Mouse (Mus musculus) CD8-positive naive resting alpha-beta T cell, adult 57 days (primary cell): ENCODE data around the gene Nim1k. TPM values are rescaled to one million over a fixed set of nuclear protein-coding genes. Genes with fewer than 3 reads are reported as not detected.

Experiments used
- total RNA-seq: library from RNA; stranded (reverse); gene quantifications from one replicate; pipeline ENCODE4 v1.2.4, GENCODE M21; 2023

Gene Nim1k
- total RNA-seq: 0.77 TPM

GRCm38 (mm10) chr13:119755681-119756471 is at the start of gene Nim1k:
Nim1k (minus strand) TSS chr13:119755882.

DNA sequence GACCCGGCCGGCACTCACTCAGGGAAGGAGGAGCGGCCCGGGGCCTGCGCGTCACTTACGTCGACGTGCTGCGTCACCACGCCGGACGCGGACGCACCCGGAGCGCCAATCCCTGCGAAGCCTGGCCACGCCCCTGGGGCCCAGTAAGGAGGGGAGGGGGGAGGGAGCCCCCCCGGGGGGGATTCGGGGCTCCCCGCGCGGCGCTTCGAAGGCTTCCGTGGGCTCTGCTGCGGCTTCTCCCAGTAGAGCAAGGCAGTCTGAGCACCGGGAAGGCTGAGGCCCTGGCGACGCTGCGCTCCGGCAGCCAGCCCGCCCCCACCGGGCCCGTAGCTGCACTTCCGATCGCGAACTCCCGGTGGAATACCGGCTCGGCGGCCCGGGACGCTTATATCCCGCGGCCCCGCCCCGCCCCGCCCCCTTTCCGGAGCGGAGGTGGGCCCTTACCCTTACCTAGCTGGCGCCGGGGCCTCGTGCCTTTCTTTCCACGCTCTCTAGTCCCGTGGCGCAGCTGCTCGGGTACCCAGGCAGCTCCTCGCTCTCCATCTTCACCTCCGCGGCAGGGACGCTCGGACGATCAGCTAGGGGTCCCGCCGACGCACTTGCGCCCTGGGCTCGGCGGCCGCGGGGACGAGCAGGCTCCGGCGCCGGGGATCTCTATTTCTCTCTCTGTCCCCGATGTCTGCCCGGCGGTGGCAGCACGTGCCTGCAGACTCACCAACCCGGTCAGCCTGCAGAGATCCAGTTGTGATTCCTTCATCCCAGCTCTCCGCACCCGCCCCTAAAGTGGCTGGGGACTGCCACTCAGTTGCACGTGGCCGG is 35.3 kb upstream of the Nim1k start, which contains the start of gene Zfp131:
Gene Zfp131 (minus strand): TSS at position 129 of the 819 bp plus-strand sequence.

DNA sequence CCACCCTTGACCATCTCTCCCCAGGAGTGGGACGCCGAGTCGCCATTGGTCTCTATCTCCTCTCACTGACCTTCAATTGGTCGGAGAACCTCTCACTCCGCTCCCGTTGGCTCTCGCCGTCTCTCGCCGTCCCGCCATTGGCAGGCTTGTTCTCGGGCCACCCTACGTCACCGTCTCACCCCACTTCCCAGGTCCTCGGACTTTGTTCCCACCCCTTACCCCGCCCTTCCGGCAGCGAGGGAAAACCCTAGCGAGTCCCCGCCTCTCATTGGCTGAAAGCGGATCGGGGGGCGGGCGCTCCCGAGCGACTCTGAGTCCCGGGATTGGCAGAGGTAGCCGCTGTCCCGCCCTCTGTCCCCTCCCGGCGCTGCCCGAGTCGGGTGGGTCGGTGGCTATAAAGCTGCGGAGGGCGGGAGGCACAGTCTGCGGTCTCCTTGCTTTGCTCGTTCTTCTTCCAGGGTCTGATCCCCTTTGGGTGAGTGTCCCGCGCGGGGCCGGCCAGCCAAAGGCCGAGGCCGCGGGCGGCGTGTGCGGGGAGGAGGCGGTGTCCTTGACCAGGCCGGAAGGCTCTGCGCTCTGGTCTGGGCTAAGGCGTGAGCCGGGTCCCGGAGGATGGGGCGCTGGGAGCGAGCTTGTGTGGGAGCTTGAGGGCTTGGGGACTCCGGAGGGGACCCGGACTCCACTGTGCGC is 65.5 kb downstream of the Nim1k start, which contains the start of gene Hmgcs1:
Gene Hmgcs1 (plus strand): TSS at position 341 of the 690 bp plus-strand sequence.

Other genes with a start within 250 kb of the Nim1k start
- not detected for gene Ccl28, start 132.1 kb downstream of the Nim1k start, total RNA-seq
- gene Hmgcs1, start 65.5 kb downstream of the Nim1k start, total RNA-seq: 54.4 TPM
- gene Zfp131, start 35.0 kb upstream of the Nim1k start, total RNA-seq: 57.7 TPM
- not detected for gene AF067063, start 74.3 kb upstream of the Nim1k start, total RNA-seq
- gene D13Ertd608e, start 80.1 kb upstream of the Nim1k start, total RNA-seq: not detected
- gene Tcstv1, start 138.9 kb upstream of the Nim1k start, total RNA-seq: not detected
- gene Gm21761, start 173.4 kb upstream of the Nim1k start, total RNA-seq: not detected
- gene B020031M17Rik, start 194.9 kb upstream of the Nim1k start, total RNA-seq: not detected